In genomic region chr1:134042341-134042740, GRCm38 (mm10) we compare ENCODE assay signal across 17 mouse cellular contexts. TPM values are rescaled to one million over a fixed set of nuclear protein-coding genes. Genes with fewer than 3 reads are reported as not detected.
DNase-seq lines count a peak whose midpoint lies in the region; ATAC-seq and TF ChIP-seq lines count a peak whose summit lies in the region.
"Had no signal": no experiment of that assay in that cellular context is flagged by ENCODE, and none has a peak within 500 bp of the region (broad histone marks: within the 10 kb centered on the region; RNA-seq: fewer than 3 reads in every experiment).

No protein-coding gene starts in this region.

- ATAC-seq in forebrain, embryonic 12.5 days (ENCODE audit: low FRiP score), result no peak
- no peak for ATAC-seq in forebrain, postnatal 0 days
- no peak for ATAC-seq in hindbrain, embryonic 13.5 days (ENCODE audit: low FRiP score)
- no peak for ATAC-seq in midbrain, postnatal 0 days (ENCODE audit: low FRiP score)
- no peak for ATAC-seq in midbrain, embryonic 15.5 days (replicated peaks)
- no peak for ATAC-seq in limb, embryonic 12.5 days (ENCODE audit: insufficient number of reproducible peaks, insufficient read depth, low FRiP score, low TSS enrichment, low read depth)
- ATAC-seq: CD4-positive, CD25-positive, alpha-beta regulatory T cell, adult 4 months; liver, embryonic 12.5 days; Patski had no signal

- H3K4me1 ChIP-seq in forebrain, embryonic 12.5 days, result peaks cover 18% of the 10 kb centered on the region
- H3K4me1 ChIP-seq in forebrain, postnatal 0 days (ENCODE audit: insufficient read depth), result no peaks in the 10 kb centered on the region
- H3K4me1 ChIP-seq in hindbrain, embryonic 10.5 days (replicated peaks), result peaks cover 35% of the 10 kb centered on the region
- H3K4me1 ChIP-seq in hindbrain, embryonic 13.5 days (replicated peaks), result peaks cover 30% of the 10 kb centered on the region
- no peaks in the 10 kb centered on the region for H3K4me1 ChIP-seq in midbrain, postnatal 0 days (ENCODE audit: insufficient read depth, low read length)
- peaks cover 17% of the 10 kb centered on the region for H3K4me1 ChIP-seq in midbrain, embryonic 15.5 days
- H3K4me1 ChIP-seq in limb, embryonic 12.5 days (replicated peaks), result peaks cover 30% of the 10 kb centered on the region

- no peak overlapping the region for H3K4me3 ChIP-seq in forebrain, embryonic 12.5 days (replicated peaks)
- H3K4me3 ChIP-seq in forebrain, postnatal 0 days (ENCODE audit: low read depth, low read length), result no peak overlapping the region
- no peak overlapping the region for H3K4me3 ChIP-seq in hindbrain, embryonic 10.5 days
- H3K4me3 ChIP-seq in hindbrain, embryonic 13.5 days, result no peak overlapping the region
- H3K4me3 ChIP-seq in midbrain, postnatal 0 days (ENCODE audit: low read depth, low read length), result no peak overlapping the region
- no peak overlapping the region for H3K4me3 ChIP-seq in midbrain, embryonic 15.5 days
- no peak overlapping the region for H3K4me3 ChIP-seq in limb, embryonic 12.5 days (replicated peaks)
- H3K4me3 ChIP-seq: liver, embryonic 12.5 days; megakaryocyte, embryonic 14.5 days had no signal

- H3K9ac ChIP-seq in forebrain, embryonic 12.5 days, result no peak overlapping the region
- H3K9ac ChIP-seq in forebrain, postnatal 0 days, result no peak overlapping the region
- no peak overlapping the region for H3K9ac ChIP-seq in hindbrain, embryonic 13.5 days
- H3K9ac ChIP-seq in midbrain, postnatal 0 days (replicated peaks; ENCODE audit: low read length, poor library complexity, severe bottlenecking), result 0 out of 2 replicates have a peak overlapping the region, but pooled peaks have one; percentile 8
- H3K9ac ChIP-seq in midbrain, embryonic 15.5 days, result no peak overlapping the region
- H3K9ac ChIP-seq in limb, embryonic 12.5 days (replicated peaks), result 0 out of 2 replicates have a peak overlapping the region, but pooled peaks have one; percentile 5
- H3K9ac ChIP-seq: liver, embryonic 12.5 days had no signal

- H3K36me3 ChIP-seq in forebrain, embryonic 12.5 days (replicated peaks), result no peaks in the 10 kb centered on the region
- H3K36me3 ChIP-seq in forebrain, postnatal 0 days (ENCODE audit: insufficient read depth), result no peaks in the 10 kb centered on the region
- H3K36me3 ChIP-seq in hindbrain, embryonic 10.5 days, result no peaks in the 10 kb centered on the region
- H3K36me3 ChIP-seq in hindbrain, embryonic 13.5 days, result no peaks in the 10 kb centered on the region
- H3K36me3 ChIP-seq in midbrain, postnatal 0 days (ENCODE audit: insufficient read depth, low read length), result no peaks in the 10 kb centered on the region
- no peaks in the 10 kb centered on the region for H3K36me3 ChIP-seq in midbrain, embryonic 15.5 days (replicated peaks)
- H3K36me3 ChIP-seq in limb, embryonic 12.5 days, result no peaks in the 10 kb centered on the region
- H3K36me3 ChIP-seq: liver, embryonic 12.5 days had no signal

- 0 out of 2 replicates have a peak overlapping the region, but pooled peaks have one; percentile 13 for H3K27ac ChIP-seq in forebrain, embryonic 12.5 days
- no peak overlapping the region for H3K27ac ChIP-seq in forebrain, postnatal 0 days (ENCODE audit: low read depth, low read length)
- 0 out of 2 replicates have a peak overlapping the region, but pooled peaks have one; percentile 41 for H3K27ac ChIP-seq in hindbrain, embryonic 10.5 days
- H3K27ac ChIP-seq in hindbrain, embryonic 13.5 days, result no peak overlapping the region
- H3K27ac ChIP-seq in midbrain, postnatal 0 days (ENCODE audit: low read depth, low read length), result no peak overlapping the region
- H3K27ac ChIP-seq in midbrain, embryonic 15.5 days, result no peak overlapping the region
- peak overlapping the region; percentile 51 for H3K27ac ChIP-seq in limb, embryonic 12.5 days
- H3K27ac ChIP-seq: liver, embryonic 12.5 days had no signal

- H3K4me2 ChIP-seq in forebrain, embryonic 12.5 days, result no peak overlapping the region
- no peak overlapping the region for H3K4me2 ChIP-seq in forebrain, postnatal 0 days (ENCODE audit: low read depth)
- no peak overlapping the region for H3K4me2 ChIP-seq in hindbrain, embryonic 13.5 days
- H3K4me2 ChIP-seq in midbrain, postnatal 0 days (ENCODE audit: low read depth, low read length, poor library complexity, severe bottlenecking), result no peak overlapping the region
- H3K4me2 ChIP-seq in midbrain, embryonic 15.5 days, result no peak overlapping the region
- no peak overlapping the region for H3K4me2 ChIP-seq in limb, embryonic 12.5 days
- H3K4me2 ChIP-seq: liver, embryonic 12.5 days had no signal

- H3K9me3 ChIP-seq in forebrain, embryonic 12.5 days, result no peaks in the 10 kb centered on the region
- H3K9me3 ChIP-seq in forebrain, postnatal 0 days (ENCODE audit: low read length), result no peaks in the 10 kb centered on the region
- H3K9me3 ChIP-seq in hindbrain, embryonic 10.5 days, result no peaks in the 10 kb centered on the region
- no peaks in the 10 kb centered on the region for H3K9me3 ChIP-seq in hindbrain, embryonic 13.5 days
- no peaks in the 10 kb centered on the region for H3K9me3 ChIP-seq in midbrain, postnatal 0 days (ENCODE audit: low read length)
- no peaks in the 10 kb centered on the region for H3K9me3 ChIP-seq in midbrain, embryonic 15.5 days
- no peaks in the 10 kb centered on the region for H3K9me3 ChIP-seq in limb, embryonic 12.5 days
- H3K9me3 ChIP-seq: liver, embryonic 12.5 days; megakaryocyte, embryonic 14.5 days had no signal

- TF ChIP-seq CTCF in forebrain, postnatal 0 days (IDR thresholded peaks at IDR 0.05; ENCODE audit: low read depth), result no peak
- TF ChIP-seq CTCF in midbrain, postnatal 0 days (IDR thresholded peaks at IDR 0.05), result no peak

- no peak for DNase-seq in forebrain, postnatal 0 days
- no peak for DNase-seq in hindbrain, embryonic 10.5 days (ENCODE audit: low spot score)
- DNase-seq in midbrain, postnatal 0 days (ENCODE audit: low spot score), result no peak
- no peak for DNase-seq in cerebellum, postnatal 10 days
- DNase-seq: adrenal gland, adult 8-10 months; cerebellum, adult 18-20 months; cerebellum, postnatal 36 days had no signal

- 14% methylated on average over 1 of the region's 1 CpGs for WGBS in forebrain, embryonic 12.5 days
- 22% methylated on average over 1 of the region's 1 CpGs for WGBS in forebrain, postnatal 0 days
- 3% methylated on average over 1 of the region's 1 CpGs for WGBS in hindbrain, embryonic 10.5 days
- 7% methylated on average over 1 of the region's 1 CpGs for WGBS in hindbrain, embryonic 13.5 days
- 16% methylated on average over 1 of the region's 1 CpGs for WGBS in midbrain, postnatal 0 days
- WGBS in midbrain, embryonic 15.5 days, result 14% methylated on average over 1 of the region's 1 CpGs
- 18% methylated on average over 1 of the region's 1 CpGs for WGBS in limb, embryonic 12.5 days

- peaks cover 7% of the 10 kb centered on the region; the same call in 1 of the 2 replicates for H3K27me3 ChIP-seq in forebrain, embryonic 12.5 days
- no peaks in the 10 kb centered on the region for H3K27me3 ChIP-seq in forebrain, postnatal 0 days (ENCODE audit: insufficient read depth, low read length)
- H3K27me3 ChIP-seq in hindbrain, embryonic 10.5 days (ENCODE audit: insufficient read depth, poor library complexity, severe bottlenecking), result peaks cover 14% of the 10 kb centered on the region
- 0 out of 2 replicates have a peak, but pooled peaks cover 3% of the 10 kb centered on the region for H3K27me3 ChIP-seq in hindbrain, embryonic 13.5 days
- H3K27me3 ChIP-seq in midbrain, postnatal 0 days (ENCODE audit: insufficient read depth, low read length), result no peaks in the 10 kb centered on the region
- no peaks in the 10 kb centered on the region for H3K27me3 ChIP-seq in midbrain, embryonic 15.5 days (replicated peaks)
- peaks cover 5% of the 10 kb centered on the region; the same call in 1 of the 2 replicates for H3K27me3 ChIP-seq in limb, embryonic 12.5 days
- H3K27me3 ChIP-seq: Patski had no signal

RNA-seq across cellular contexts. Expression of gene Fmod, which starts 5.3 kb away (rescaled TPM):
- polyA plus RNA-seq in forebrain, embryonic 12.5 days (2016; fragmentation: Nextera tagmentation; extraction: Ambion mirVana), result 2.2 and 3.3 TPM in 2 replicates
- total RNA-seq in forebrain, postnatal 0 days (2014; rRNA removed), result 7.0 and 14.2 TPM in 2 replicates
- 14.7 and 19.6 TPM in 2 replicates for polyA plus RNA-seq in forebrain, postnatal 0 days (2015; fragmentation: Nextera tagmentation; extraction: Ambion mirVana)
- 3.6 and 9.8 TPM in 2 replicates for polyA plus RNA-seq in hindbrain, embryonic 10.5 days (2016; fragmentation: Nextera tagmentation; extraction: Ambion mirVana)
- polyA plus RNA-seq in hindbrain, embryonic 13.5 days (2015; fragmentation: Nextera tagmentation; extraction: Ambion mirVana), result 7.3 and 7.6 TPM in 2 replicates
- total RNA-seq in midbrain, postnatal 0 days (2014; rRNA removed), result 17.0 and 17.1 TPM in 2 replicates
- polyA plus RNA-seq in midbrain, postnatal 0 days (2015; fragmentation: Nextera tagmentation; extraction: Ambion mirVana), result 24.8 and 26.3 TPM in 2 replicates
- 15.2 and 21.1 TPM in 2 replicates for polyA plus RNA-seq in midbrain, embryonic 15.5 days (2015; fragmentation: Nextera tagmentation; extraction: Ambion mirVana)
- 12.6 and 14.8 TPM in 2 replicates for polyA plus RNA-seq in limb, embryonic 12.5 days (2016; fragmentation: Nextera tagmentation; extraction: Ambion mirVana)
- total RNA-seq: ES-E14; granulocyte monocyte progenitor cell, adult 5-6 weeks had no signal
- polyA plus RNA-seq: CD4-positive, CD25-positive, alpha-beta regulatory T cell, adult 4 months had no signal

RNA-seq across cellular contexts. Expression of gene Btg2, which starts 36.6 kb away (rescaled TPM):
- polyA plus RNA-seq in forebrain, embryonic 12.5 days (2016; fragmentation: Nextera tagmentation; extraction: Ambion mirVana), result 128 and 135 TPM in 2 replicates
- total RNA-seq in forebrain, postnatal 0 days (2014; rRNA removed), result 9.2 and 11.9 TPM in 2 replicates
- polyA plus RNA-seq in forebrain, postnatal 0 days (2015; fragmentation: Nextera tagmentation; extraction: Ambion mirVana), result 10.1 and 12.0 TPM in 2 replicates
- 100.0 and 117 TPM in 2 replicates for polyA plus RNA-seq in hindbrain, embryonic 10.5 days (2016; fragmentation: Nextera tagmentation; extraction: Ambion mirVana)
- 57.4 and 63.4 TPM in 2 replicates for polyA plus RNA-seq in hindbrain, embryonic 13.5 days (2015; fragmentation: Nextera tagmentation; extraction: Ambion mirVana)
- 12.0 and 19.8 TPM in 2 replicates for total RNA-seq in midbrain, postnatal 0 days (2014; rRNA removed)
- 8.9 and 9.9 TPM in 2 replicates for polyA plus RNA-seq in midbrain, postnatal 0 days (2015; fragmentation: Nextera tagmentation; extraction: Ambion mirVana)
- 37.2 and 42.2 TPM in 2 replicates for polyA plus RNA-seq in midbrain, embryonic 15.5 days (2015; fragmentation: Nextera tagmentation; extraction: Ambion mirVana)
- 26.7 and 28.1 TPM in 2 replicates for polyA plus RNA-seq in limb, embryonic 12.5 days (2016; fragmentation: Nextera tagmentation; extraction: Ambion mirVana)

Comparison
In these comparisons a context has a peak if more than half of its experiments do, and no peak if none do; other contexts are left out.
1. H3K27ac ChIP-seq: peak in forebrain, embryonic 12.5 days (single experiment), hindbrain, embryonic 10.5 days (single experiment) and limb, embryonic 12.5 days (single experiment); none in forebrain, postnatal 0 days (single experiment), hindbrain, embryonic 13.5 days (single experiment), midbrain, postnatal 0 days (single experiment) and midbrain, embryonic 15.5 days (single experiment).
2. H3K9ac ChIP-seq: peak in midbrain, postnatal 0 days (single experiment) and limb, embryonic 12.5 days (single experiment); none in forebrain, embryonic 12.5 days (single experiment), forebrain, postnatal 0 days (single experiment), hindbrain, embryonic 13.5 days (single experiment) and midbrain, embryonic 15.5 days (single experiment).